Mouse (Mus musculus) testis, adult 10 weeks (tissue): ENCODE results near the gene Cycs. TPM values are rescaled to one million over a fixed set of nuclear protein-coding genes. Genes with fewer than 3 reads are reported as not detected.

Experiments used
- polyA plus RNA-seq: library from polyadenylated mRNA; stranded (reverse); fragments of 350-450 nt; fragmentation: Illumina TruSeq; extraction: RNeasy Lipid Tissue Mini Kit (QIAGEN cat#74804); gene quantifications from one replicate; pipeline ENCODE4 v1.2.3, GENCODE M21; 2014; ENCODE audit warnings: low read depth, low replicate concordance

The Cycs gene
- 67.6 TPM for polyA plus RNA-seq

DNA sequence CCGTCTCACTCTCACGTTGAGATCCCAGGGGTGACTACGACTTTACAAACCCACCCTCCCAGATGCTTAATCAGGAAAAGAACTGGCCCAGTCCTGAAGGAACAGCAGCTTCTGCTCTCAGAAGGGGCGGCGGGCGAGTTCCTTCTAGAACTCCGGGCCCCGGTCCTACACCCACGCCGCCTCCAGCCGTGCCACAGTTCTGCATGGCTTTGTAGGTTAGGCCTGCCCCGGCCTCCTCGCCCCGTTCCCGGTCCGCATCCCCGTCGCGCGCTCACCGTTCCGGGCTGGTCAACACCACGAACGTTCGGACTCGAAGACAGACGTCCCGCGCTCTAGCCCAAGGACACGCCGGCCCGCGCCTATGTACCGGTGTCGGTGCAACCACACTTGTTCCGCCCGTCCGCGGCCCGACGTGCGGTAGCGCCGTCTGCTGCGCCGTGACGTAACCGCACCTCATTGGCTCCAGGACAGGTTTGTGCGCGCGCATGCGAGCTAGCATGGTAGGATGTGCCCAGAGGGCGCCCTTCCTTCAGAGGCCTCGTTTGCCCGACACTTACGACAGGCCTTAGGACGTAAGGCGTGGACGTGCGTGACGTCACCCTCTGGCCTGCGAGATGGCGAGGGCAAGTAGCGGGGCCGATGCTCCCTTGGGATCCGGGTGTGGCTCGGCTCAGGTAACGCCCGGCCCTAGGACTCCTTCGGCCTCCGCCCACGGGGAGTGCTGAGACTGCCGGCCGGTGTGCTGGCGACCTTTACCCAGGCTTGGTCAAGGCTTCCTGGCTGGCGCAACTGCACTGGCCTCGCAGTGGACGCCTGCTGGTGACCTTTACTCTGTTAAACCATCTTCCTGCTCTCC lies at the start of gene Cycs:
TSS of gene Cycs (minus strand) at position 398 of the 856 bp plus-strand sequence.

DNA sequence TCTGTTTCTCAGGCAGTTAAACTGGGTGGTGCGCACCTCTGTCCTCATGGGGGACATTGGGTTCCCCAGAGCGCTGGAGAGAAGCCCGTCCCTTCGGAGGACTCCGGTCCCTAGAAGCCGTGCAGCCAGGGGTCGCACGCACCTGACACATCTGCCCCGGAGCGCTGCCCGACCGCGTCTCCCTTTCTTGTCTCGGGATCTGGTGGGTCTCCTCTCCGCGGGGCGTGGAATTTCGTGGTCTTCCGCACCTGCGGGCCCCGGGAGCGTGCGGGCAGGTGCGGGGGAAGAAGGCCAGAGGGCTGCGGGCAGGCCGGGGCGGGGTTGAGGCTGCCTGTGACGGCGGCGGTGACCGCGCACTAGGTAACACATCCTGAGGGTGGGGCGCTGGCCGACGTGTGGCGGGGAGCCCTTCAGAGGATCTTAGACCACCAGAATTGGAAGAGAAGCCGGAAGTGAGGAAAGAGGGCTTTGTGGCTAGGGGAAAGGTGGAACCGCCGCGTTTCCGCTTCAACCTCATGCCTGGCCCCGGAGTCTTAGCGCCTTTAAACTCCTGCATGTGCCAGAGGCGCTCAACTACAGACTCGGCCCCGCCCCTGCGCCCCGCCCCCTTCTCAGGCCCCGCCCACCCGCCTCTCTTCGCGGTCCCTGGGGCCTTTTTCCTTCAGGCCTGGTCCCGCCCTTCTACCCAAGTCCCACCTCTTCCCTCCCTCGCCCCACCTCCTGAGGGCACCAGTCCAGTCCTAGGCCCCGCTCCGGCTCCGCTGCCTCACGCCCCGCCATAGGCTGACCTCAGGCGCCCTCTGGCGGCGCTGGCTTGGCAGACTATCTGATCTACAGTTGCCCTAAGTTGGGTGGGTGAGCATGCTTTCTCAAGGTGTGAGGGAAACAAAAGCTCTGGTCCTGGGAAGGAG lies 30.2 kb upstream of the Cycs start, which contains the start of gene 4921507P07Rik:
TSS of gene 4921507P07Rik (minus strand) at position 332 of the 911 bp plus-strand sequence.

Other genes with a start within 250 kb of the Cycs start
- 0.36 TPM for gene Osbpl3, start 110.3 kb downstream of the Cycs start, polyA plus RNA-seq
- 733 TPM for gene 4921507P07Rik, start 30.1 kb upstream of the Cycs start, polyA plus RNA-seq
- not detected for gene Npvf, start 87.9 kb upstream of the Cycs start, polyA plus RNA-seq